Mouse (Mus musculus): ENCODE data around the gene Tctex1d1.

- TF ChIP-seq CTCF (IDR thresholded peaks at IDR 0.05; ENCODE audit: low read depth) (no peak), EP300 (IDR thresholded peaks at IDR 0.05; ENCODE audit: low read depth) (no peak)
Observed at GRCm38 (mm10) chr4:102974172-102974571, 4.2 kb upstream of the Tctex1d1 start.

Measured in liver, embryonic 14.5 days (tissue).